Mouse (Mus musculus) embryonic facial prominence, embryonic 12.5 days (tissue): ENCODE results near the gene Gpsm1. TPM values are rescaled to one million over a fixed set of nuclear protein-coding genes. Genes with fewer than 3 reads are reported as not detected.
A peak's percentile ranks its signal among the peaks of the same experiment; 100 is the strongest.

ENCODE experiments used
- ATAC-seq: fragments of 200-750 bp; cut with Nextera tagmentation; 2 replicates; pipeline ENCODE4 v1.8.0; 2017; ENCODE audit not compliant: insufficient number of reproducible peaks, insufficient read depth, low FRiP score, low TSS enrichment
- H3K27ac ChIP-seq: fragments of 300-500 bp; sonication (generic); 2 replicates; pipeline ENCODE4 v1.5.1; 2016; ENCODE audit warnings: mild to moderate bottlenecking
- H3K27me3 ChIP-seq: fragments of 300-500 bp; sonication (generic); 2 replicates; pipeline ENCODE4 v1.6.1; 2016; ENCODE audit warnings: mild to moderate bottlenecking, moderate library complexity
- H3K36me3 ChIP-seq: fragments of 300-500 bp; sonication (generic); 2 replicates; pipeline ENCODE4 v1.6.1; 2016; ENCODE audit warnings: mild to moderate bottlenecking
- H3K4me1 ChIP-seq: fragments of 300-500 bp; sonication (generic); 2 replicates; pipeline ENCODE4 v1.6.1; 2016
- H3K4me2 ChIP-seq: fragments of 300-500 bp; sonication (generic); replicated peaks from 2 replicates; pipeline ENCODE4 v1.6.1; 2016; ENCODE audit warnings: mild to moderate bottlenecking, moderate library complexity
- H3K4me3 ChIP-seq: fragments of 300-500 bp; sonication (generic); 2 replicates; pipeline ENCODE4 v1.5.1; 2016; ENCODE audit warnings: mild to moderate bottlenecking
- H3K9ac ChIP-seq: fragments of 300-500 bp; sonication (generic); 2 replicates; pipeline ENCODE4 v1.6.1; 2016; ENCODE audit warnings: mild to moderate bottlenecking, moderate library complexity
- H3K9me3 ChIP-seq: fragments of 300-500 bp; sonication (generic); 2 replicates; pipeline ENCODE4 v1.6.1; 2016; ENCODE audit warnings: mild to moderate bottlenecking, moderate library complexity
- WGBS: fragments of 180-500 bp; shearing (Covaris S2); methylation state at CpG from one replicate; pipeline ENCODE4 v1.1.7; 2016; 5-methylcytosine and 5-hydroxymethylcytosine counted together
- polyA plus RNA-seq: library from polyadenylated mRNA; unstranded; fragments of >200 nt; fragmentation: Nextera tagmentation; extraction: Ambion mirVana; gene quantifications from 2 replicates; pipeline ENCODE4 v1.2.1, GENCODE M21; 2016

The Gpsm1 gene
- polyA plus RNA-seq, 1 experiment from 2014 or later: 82.6 TPM

DNA sequence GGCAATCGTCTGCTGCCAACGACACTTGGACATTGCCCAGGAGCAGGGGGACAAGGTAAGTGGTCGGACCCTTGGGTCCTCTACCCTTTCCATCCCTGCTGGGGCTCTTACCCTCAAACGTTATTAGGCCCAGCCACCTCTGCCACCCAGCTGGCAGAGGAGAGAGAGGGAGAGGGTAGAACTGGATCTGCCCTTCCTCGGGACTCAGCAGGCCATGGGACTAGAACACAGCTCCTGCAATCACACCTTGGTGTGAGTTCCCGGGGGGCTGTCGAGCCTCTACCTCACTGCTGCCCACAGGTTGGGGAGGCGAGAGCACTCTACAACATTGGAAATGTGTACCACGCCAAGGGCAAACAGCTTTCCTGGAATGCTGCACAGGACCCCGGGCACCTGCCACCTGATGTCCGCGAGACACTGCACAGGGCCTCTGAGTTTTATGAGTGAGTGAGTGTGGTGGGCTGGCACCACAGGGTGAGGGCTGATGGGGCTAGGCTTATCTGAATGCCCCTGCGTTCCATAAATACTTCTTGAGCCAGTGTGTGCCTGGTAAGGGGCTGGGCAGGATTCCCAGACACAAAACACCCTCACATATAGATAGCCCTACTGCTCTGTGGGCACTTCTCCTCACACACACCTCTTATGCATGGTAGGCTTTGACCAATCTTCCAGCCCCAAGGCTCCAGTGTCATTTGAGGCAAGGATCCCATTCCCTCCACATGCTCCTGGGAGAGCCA is 8.4 kb downstream of the Gpsm1 start:
- WGBS: 93% methylated on average over 13 of the region's 13 CpGs
- Histone ChIP-seq H3K27me3 (no peaks in the 10 kb centered on the region), H3K36me3 (peaks cover 59% of the 10 kb centered on the region), H3K4me2 (no peak overlapping the region), H3K27ac (no peak overlapping the region), H3K9ac (no peak overlapping the region), H3K9me3 (no peaks in the 10 kb centered on the region), H3K4me3 (no peak overlapping the region), H3K4me1 (peaks cover 9% of the 10 kb centered on the region)
- no peak for ATAC-seq

DNA sequence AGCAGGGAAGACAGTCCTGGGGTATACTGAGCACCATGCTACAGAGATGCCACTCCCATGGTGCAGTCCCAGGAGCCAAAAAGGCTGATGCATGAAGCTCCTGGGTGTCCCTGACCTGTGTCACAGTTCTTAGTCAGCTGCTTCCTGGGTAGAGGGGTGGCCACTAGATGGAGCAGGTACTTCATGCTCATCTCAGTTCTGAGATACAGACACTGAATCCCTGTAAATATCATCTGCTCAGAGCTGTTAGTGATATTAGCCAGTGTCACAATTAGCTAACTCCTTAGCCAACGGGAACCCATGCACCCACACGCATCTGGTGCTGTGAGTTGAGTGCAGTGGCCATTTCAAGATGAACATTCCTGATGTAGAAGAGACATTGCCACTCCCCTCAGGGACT is 9.6 kb downstream of the Gpsm1 start:
- peaks cover 67% of the 10 kb centered on the region for H3K36me3 ChIP-seq
- H3K27ac ChIP-seq: no peak overlapping the region
- ATAC-seq: no peak
- no peak overlapping the region for H3K9ac ChIP-seq
- no peak overlapping the region for H3K4me2 ChIP-seq
- no peaks in the 10 kb centered on the region for H3K4me1 ChIP-seq
- no peaks in the 10 kb centered on the region for H3K27me3 ChIP-seq
- no peak overlapping the region for H3K4me3 ChIP-seq
- WGBS: 82% methylated on average over 2 of the region's 2 CpGs
- H3K9me3 ChIP-seq: no peaks in the 10 kb centered on the region

DNA sequence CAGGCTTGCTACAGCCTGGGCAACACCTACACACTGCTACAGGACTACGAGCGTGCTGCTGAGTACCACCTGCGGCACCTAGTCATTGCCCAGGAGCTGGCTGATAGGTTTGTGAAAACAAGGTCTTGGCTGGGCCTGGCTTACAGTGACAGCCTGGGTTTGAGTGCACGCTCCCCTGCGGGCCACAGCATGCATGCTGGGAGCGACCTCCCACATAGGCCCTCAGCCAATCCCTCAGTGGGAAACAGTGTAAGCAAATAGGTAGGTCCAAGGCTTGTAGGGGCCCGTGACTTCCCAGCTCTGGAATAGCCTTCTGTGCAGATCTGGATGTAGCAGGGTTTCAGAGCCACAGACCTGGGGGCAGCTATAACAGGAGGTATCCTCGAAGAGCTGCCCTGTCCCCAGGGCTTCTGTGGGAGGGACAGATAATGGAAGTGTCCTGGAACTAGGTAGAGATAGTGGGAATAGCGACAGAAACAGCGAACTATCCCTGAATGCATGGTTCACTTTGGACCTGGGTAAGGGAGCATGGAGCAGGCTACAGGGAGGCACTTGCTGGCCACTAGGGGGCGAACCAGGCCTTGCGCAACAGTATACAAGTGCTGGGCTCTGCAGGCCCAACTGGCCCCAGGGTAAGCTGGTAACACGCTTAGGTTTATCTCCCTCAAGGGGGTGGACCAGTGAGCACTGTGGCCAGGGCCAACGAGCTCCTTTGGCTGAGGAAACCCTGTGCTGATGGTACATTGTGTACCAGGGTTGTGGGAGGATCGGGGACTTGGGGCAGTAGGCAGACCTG is 10.3 kb downstream of the Gpsm1 start:
- Histone ChIP-seq H3K36me3 (peaks cover 73% of the 10 kb centered on the region), H3K9ac (no peak overlapping the region), H3K27ac (no peak overlapping the region), H3K4me3 (no peak overlapping the region), H3K4me1 (no peaks in the 10 kb centered on the region), H3K27me3 (no peaks in the 10 kb centered on the region), H3K9me3 (no peaks in the 10 kb centered on the region), H3K4me2 (no peak overlapping the region)
- peak; percentile 75; the same call in 1 of the 2 replicates for ATAC-seq
- 65% methylated on average over 15 of the region's 15 CpGs for WGBS

DNA sequence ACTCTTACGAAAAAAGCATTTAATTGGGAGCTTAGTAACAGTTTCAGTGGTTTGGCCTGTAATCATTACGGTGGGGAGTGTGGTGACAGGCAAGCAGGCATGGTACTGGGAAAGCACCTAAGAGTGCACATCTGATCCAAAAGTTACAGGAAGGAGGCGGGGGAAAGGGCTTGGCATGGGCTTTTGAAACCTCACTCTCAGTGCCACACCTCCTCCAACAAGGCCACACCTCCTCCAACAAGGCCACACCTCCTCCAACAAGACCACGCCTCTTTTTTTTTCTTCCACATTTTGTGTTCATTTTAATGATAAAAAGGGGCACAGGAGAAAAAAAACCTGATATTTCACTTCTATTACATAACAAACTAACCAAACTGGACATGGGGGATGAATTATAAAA is 12.5 kb downstream of the Gpsm1 start:
- H3K9me3 ChIP-seq: no peaks in the 10 kb centered on the region
- no peak overlapping the region for H3K4me3 ChIP-seq
- H3K36me3 ChIP-seq: peaks cover 87% of the 10 kb centered on the region
- 90% methylated on average over 4 of the region's 4 CpGs for WGBS
- no peak overlapping the region for H3K9ac ChIP-seq
- H3K4me1 ChIP-seq: no peaks in the 10 kb centered on the region
- no peak overlapping the region for H3K4me2 ChIP-seq
- no peaks in the 10 kb centered on the region for H3K27me3 ChIP-seq
- no peak for ATAC-seq
- no peak overlapping the region for H3K27ac ChIP-seq

DNA sequence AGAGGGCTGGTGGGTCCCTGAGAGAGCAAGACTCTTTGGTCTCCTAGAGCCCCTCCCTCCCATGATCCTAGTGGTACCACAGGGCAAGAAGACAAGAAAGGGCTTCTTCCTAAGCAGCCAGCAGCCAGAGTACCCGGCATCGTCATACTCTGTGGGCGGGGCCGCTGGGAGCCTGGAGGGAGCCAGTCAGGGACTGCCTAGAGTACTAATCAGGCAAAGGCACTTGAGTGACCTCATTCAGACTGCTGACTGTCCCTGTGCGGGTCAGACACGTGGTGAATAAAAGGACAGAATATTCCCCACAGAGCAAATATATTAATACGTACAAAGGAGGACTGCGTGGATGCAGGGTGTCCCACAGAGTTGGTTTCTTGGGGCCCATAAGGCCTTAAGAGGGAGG is 14.1 kb downstream of the Gpsm1 start:
- ATAC-seq: no peak
- H3K36me3 ChIP-seq: peaks cover 73% of the 10 kb centered on the region

DNA sequence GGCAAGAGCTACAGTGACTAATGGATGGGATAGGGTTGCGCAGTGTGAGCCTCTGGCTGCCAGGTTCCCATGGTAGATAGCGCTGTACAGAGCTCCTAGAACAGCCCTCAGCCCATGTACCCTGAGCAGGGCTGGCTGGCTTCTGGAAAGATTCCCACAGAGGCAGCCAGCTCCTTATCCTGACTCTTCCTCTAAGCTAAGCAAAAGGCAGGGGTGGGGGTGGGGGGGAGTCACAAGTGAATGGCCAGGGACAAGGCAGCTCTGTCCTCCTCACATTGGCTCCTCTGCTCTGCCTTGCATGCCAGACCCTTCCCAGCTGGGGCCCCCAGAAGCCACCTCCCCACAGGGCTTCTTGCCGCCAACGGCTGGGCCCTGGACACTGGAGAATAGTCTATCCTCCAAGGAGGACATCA is 14.7 kb downstream of the Gpsm1 start:
- H3K4me3 ChIP-seq: no peak overlapping the region
- no peak overlapping the region for H3K4me2 ChIP-seq
- no peaks in the 10 kb centered on the region for H3K9me3 ChIP-seq
- H3K4me1 ChIP-seq: no peaks in the 10 kb centered on the region
- peaks cover 66% of the 10 kb centered on the region for H3K36me3 ChIP-seq
- WGBS: 65% methylated on average over 4 of the region's 4 CpGs
- H3K27me3 ChIP-seq: no peaks in the 10 kb centered on the region
- H3K9ac ChIP-seq: no peak overlapping the region
- ATAC-seq: 0 out of 2 replicates have a peak, but pooled peaks have one; percentile 13
- 0 out of 2 replicates have a peak overlapping the region, but pooled peaks have one; percentile 8 for H3K27ac ChIP-seq

More for the DNA sequence above, 14.1 kb downstream of the Gpsm1 start:
- Histone ChIP-seq H3K4me3 (no peak overlapping the region), H3K27me3 (no peaks in the 10 kb centered on the region), H3K4me2 (no peak overlapping the region), H3K9me3 (no peaks in the 10 kb centered on the region), H3K27ac (0 out of 2 replicates have a peak overlapping the region, but pooled peaks have one; percentile 8), H3K9ac (no peak overlapping the region), H3K4me1 (no peaks in the 10 kb centered on the region)
- WGBS: 55% methylated on average over 8 of the region's 8 CpGs

DNA sequence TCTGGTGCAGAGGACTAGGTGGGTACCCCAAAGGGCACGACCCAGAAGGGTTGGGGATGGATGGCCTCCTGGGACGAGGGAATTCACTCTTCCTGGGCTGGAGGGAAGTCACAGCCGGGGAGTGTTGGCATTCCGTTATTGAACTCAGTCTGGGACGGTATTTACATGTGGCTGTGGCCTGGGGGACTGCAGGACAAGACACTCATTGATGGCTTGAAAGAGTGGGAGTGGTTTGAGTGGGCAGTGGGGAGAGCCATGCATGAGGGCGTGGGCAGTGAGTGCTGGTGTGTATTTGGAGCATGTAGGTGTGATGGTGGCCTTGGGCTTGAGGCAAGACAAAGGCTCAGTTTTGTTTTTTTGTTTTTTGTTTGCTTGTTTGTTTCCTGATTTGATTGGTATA is 15.4 kb downstream of the Gpsm1 start:
- 33% methylated on average over 6 of the region's 6 CpGs for WGBS
- Histone ChIP-seq H3K4me2 (no peak overlapping the region), H3K36me3 (peaks cover 60% of the 10 kb centered on the region), H3K9ac (no peak overlapping the region), H3K27me3 (no peaks in the 10 kb centered on the region), H3K4me1 (no peaks in the 10 kb centered on the region), H3K9me3 (no peaks in the 10 kb centered on the region), H3K27ac (no peak overlapping the region), H3K4me3 (no peak overlapping the region)
- ATAC-seq: no peak

DNA sequence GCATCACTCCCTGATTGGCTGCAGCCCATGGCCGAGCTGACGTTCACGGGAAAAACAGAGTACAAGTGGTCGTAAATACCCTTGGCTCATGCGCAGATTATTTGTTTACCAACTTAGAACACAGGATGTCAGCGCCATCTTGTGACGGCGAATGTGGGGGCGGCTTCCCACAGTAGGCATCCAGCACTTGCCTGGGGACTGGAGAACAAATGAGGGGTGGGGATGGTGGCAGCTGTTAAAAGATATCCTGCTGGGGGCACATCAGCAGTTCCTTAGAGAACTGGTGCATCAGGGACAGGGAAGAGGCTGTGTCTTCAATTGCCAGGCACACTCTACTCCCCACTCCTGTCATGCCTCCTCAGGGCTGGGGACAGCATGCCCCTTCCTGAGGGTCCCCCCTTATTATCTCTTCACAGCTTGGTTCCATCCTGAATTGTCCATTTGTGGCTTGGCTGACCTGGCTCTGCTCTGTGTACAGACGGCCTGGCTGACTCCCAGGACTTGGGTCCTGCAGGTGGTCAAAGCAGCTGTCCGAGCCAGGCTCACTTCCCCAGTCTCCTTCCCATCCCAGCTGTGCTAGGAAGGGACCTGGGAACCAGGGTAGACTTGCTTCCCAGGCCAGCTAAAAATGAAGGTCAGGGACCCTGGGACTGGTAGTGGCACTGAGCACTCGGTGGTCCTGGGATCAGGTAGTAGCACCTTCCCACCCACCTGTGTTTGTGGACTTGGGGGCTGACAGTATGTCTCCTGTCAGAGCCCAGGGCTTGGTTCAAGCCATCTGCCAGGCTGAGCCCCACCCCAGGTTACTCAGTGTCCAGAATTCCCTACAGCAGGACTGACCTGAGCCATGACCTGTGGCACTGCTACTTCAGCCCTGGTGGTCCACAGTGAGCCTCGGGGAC is 23.2 kb downstream of the Gpsm1 start:
- 81% methylated on average over 9 of the region's 13 CpGs for WGBS
- ATAC-seq: no peak
- H3K4me2 ChIP-seq: no peak overlapping the region
- no peak overlapping the region for H3K27ac ChIP-seq
- no peak overlapping the region for H3K4me3 ChIP-seq
- no peak overlapping the region for H3K9ac ChIP-seq
- no peaks in the 10 kb centered on the region for H3K4me1 ChIP-seq
- H3K9me3 ChIP-seq: no peaks in the 10 kb centered on the region
- peaks cover 50% of the 10 kb centered on the region for H3K36me3 ChIP-seq
- H3K27me3 ChIP-seq: no peaks in the 10 kb centered on the region

DNA sequence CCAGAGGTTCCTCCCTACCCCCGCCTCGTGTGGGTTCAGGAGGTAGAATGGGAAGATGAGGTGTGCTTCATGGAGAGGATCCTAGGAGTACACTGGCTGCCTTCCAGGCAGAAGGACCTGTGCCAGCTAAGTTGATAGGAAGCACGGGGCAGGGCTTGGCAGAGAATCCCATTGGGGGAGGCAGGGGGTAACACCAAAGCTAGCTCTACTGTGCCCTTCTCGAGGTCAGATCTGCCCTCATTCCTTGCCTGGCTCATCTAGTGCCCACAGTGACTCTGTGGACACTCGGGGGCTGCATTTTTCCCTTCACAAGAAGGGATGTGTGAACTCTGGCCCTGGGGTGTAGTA is 23.9 kb downstream of the Gpsm1 start:
- Histone ChIP-seq H3K4me3 (no peak overlapping the region), H3K27me3 (no peaks in the 10 kb centered on the region), H3K9ac (no peak overlapping the region), H3K4me2 (no peak overlapping the region), H3K27ac (no peak overlapping the region), H3K36me3 (peaks cover 55% of the 10 kb centered on the region), H3K4me1 (no peaks in the 10 kb centered on the region), H3K9me3 (no peaks in the 10 kb centered on the region)
- no peak for ATAC-seq
- WGBS: 92% methylated on average over 5 of the region's 5 CpGs

DNA sequence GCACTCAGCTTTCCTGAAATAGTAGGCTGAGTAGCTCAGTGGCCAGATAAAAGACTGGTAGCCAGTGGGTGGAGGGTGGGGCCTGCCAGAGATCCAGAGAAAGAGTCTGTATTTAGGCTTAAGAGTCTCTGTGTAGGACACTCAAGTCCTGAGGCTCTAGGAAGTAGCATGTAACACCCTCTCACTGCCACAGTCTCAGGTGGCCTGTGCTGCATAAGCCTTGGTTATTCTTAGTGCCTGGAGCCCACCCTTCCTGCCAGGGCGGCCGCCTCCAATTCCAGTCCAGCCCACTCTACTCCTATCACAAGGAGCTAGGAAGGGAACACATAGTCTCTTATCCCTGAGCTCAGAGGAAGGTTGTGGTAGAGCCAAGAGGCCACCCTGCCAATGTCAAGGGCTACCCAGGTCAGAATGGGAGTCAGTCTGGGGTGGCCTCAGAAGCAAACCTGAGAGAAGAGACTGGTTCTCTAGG is 26.2 kb downstream of the Gpsm1 start:
- peaks cover 79% of the 10 kb centered on the region for H3K36me3 ChIP-seq
- H3K27ac ChIP-seq: 0 out of 2 replicates have a peak overlapping the region, but pooled peaks have one; percentile 12
- H3K9me3 ChIP-seq: no peaks in the 10 kb centered on the region
- no peaks in the 10 kb centered on the region for H3K4me1 ChIP-seq
- no peak overlapping the region for H3K9ac ChIP-seq
- H3K27me3 ChIP-seq: no peaks in the 10 kb centered on the region
- H3K4me2 ChIP-seq: no peak overlapping the region
- 93% methylated on average over 2 of the region's 2 CpGs for WGBS
- ATAC-seq: no peak
- no peak overlapping the region for H3K4me3 ChIP-seq

DNA sequence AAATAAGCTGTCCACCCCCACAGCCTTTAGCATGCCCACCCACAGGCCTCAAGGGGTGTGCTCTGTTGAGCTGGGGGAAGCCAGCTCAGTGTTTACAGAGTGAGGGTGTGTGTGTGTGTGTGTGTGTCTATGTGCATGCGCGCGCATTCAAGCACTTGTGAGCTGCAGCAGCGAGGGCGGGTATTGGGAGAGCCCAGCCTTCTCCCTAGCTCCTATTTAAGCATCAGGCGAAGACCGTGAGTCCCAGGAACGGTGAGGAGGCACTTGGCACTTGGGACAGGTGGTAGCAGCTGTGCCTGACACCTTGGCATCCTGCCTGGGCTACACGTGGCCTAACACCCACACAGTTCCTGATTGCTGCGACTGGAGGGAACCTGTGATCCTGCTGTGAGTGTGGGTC is 26.7 kb downstream of the Gpsm1 start:
- H3K4me1 ChIP-seq: 0 out of 2 replicates have a peak, but pooled peaks cover under 1% of the 10 kb centered on the region
- ATAC-seq: no peak
- 0 out of 2 replicates have a peak overlapping the region, but pooled peaks have one; percentile 12 for H3K27ac ChIP-seq
- no peak overlapping the region for H3K4me2 ChIP-seq
- no peaks in the 10 kb centered on the region for H3K9me3 ChIP-seq
- H3K9ac ChIP-seq: no peak overlapping the region
- H3K36me3 ChIP-seq: peaks cover 84% of the 10 kb centered on the region
- H3K4me3 ChIP-seq: no peak overlapping the region
- H3K27me3 ChIP-seq: no peaks in the 10 kb centered on the region
- 80% methylated on average over 10 of the region's 10 CpGs for WGBS
